Mouse (Mus musculus) lung, embryonic 14.5 days (tissue): ENCODE data around the gene Adk. TPM values are rescaled to one million over a fixed set of nuclear protein-coding genes. Genes with fewer than 3 reads are reported as not detected.

ENCODE experiments used
- ATAC-seq: fragments of 200-750 bp; cut with Nextera tagmentation; 2 replicates; pipeline ENCODE4 v1.8.0; 2017; ENCODE audit warnings: mild to moderate bottlenecking, moderate TSS enrichment, moderate library complexity; ENCODE audit not compliant: insufficient read depth
- DNase-seq: peaks from one replicate; pipeline ENCODE4 v3.0.0-alpha.2; 2015
- H3K27ac ChIP-seq: fragments of 300-500 bp; sonication (generic); 2 replicates; pipeline ENCODE4 v1.5.1; 2014; ENCODE audit warnings: low read depth, mild to moderate bottlenecking, moderate library complexity
- H3K27me3 ChIP-seq: fragments of 300-500 bp; sonication (generic); 2 replicates; pipeline ENCODE4 v1.6.1; 2014; ENCODE audit warnings: low read length, control low read depth; ENCODE audit not compliant: insufficient read depth
- H3K36me3 ChIP-seq: fragments of 300-500 bp; sonication (generic); 2 replicates; pipeline ENCODE4 v1.6.1; 2014; ENCODE audit warnings: control low read depth; ENCODE audit not compliant: insufficient read depth
- H3K4me1 ChIP-seq: fragments of 300-500 bp; sonication (generic); 2 replicates; pipeline ENCODE4 v1.6.1; 2014; ENCODE audit warnings: antibody characterized with exemption, control low read depth; ENCODE audit not compliant: insufficient read depth
- H3K4me2 ChIP-seq: fragments of 300-500 bp; sonication (generic); 2 replicates; pipeline ENCODE4 v1.6.1; 2014; ENCODE audit warnings: mild to moderate bottlenecking
- H3K4me3 ChIP-seq: fragments of 300-500 bp; sonication (generic); 2 replicates; pipeline ENCODE4 v1.5.1; 2014; ENCODE audit warnings: low read depth, low read length
- H3K9ac ChIP-seq: fragments of 300-500 bp; sonication (generic); 2 replicates; pipeline ENCODE4 v1.6.1; 2014
- H3K9me3 ChIP-seq: fragments of 300-500 bp; sonication (generic); 2 replicates; pipeline ENCODE4 v1.6.1; 2016; ENCODE audit warnings: low read depth, low read length, control low read depth
- CTCF ChIP-seq: IDR thresholded peaks from 2 replicates; pipeline ENCODE4 v1.5.1; 2016; ENCODE audit warnings: antibody characterized with exemption, low read depth
- WGBS: fragments of 180-500 bp; shearing (Covaris S2); extraction: QIAGEN DNeasy Blood & Tissue Kit; methylation state at CpG from one replicate; pipeline ENCODE4 v1.1.7; 2014; 5-methylcytosine and 5-hydroxymethylcytosine counted together
- polyA plus RNA-seq: library from polyadenylated mRNA; unstranded; fragments of >200 nt; fragmentation: Nextera tagmentation; extraction: Ambion mirVana; gene quantifications from 2 replicates; pipeline ENCODE4 v1.2.1, GENCODE M21; 2014

The Adk gene
- polyA plus RNA-seq, 1 experiment from 2014 or later, result 218 TPM

GRCm38 (mm10) chr14:21253321-21253992 is 201.1 kb downstream of the Adk start:
- no peak for ATAC-seq
- H3K9me3 ChIP-seq, result no peaks in the 10 kb centered on the region
- no peaks in the 10 kb centered on the region for H3K36me3 ChIP-seq
- H3K4me1 ChIP-seq, result peaks cover 6% of the 10 kb centered on the region
- no peaks in the 10 kb centered on the region for H3K27me3 ChIP-seq
- H3K4me3 ChIP-seq, result no peak overlapping the region
- WGBS, result 60% methylated on average over 5 of the region's 5 CpGs
- no peak overlapping the region for H3K27ac ChIP-seq
- TF ChIP-seq CTCF, result no peak
- peak; percentile 45 for DNase-seq
- H3K4me2 ChIP-seq, result no peak overlapping the region
- H3K9ac ChIP-seq, result no peak overlapping the region

- Histone ChIP-seq H3K4me1 (peaks cover 6% of the 10 kb centered on the region), H3K27ac (no peak overlapping the region), H3K27me3 (no peaks in the 10 kb centered on the region), H3K9ac (no peak overlapping the region), H3K4me3 (no peak overlapping the region), H3K36me3 (no peaks in the 10 kb centered on the region), H3K4me2 (no peak overlapping the region), H3K9me3 (no peaks in the 10 kb centered on the region)
- WGBS, result 69% methylated on average over 2 of the region's 2 CpGs
- ATAC-seq, result no peak
- peak; percentile 26 for DNase-seq
- TF ChIP-seq CTCF, result peak; percentile 41
Measured at GRCm38 (mm10) chr14:21253993-21254339, 201.6 kb downstream of the Adk start.

- no peak for DNase-seq
- no peak overlapping the region for H3K4me3 ChIP-seq
- H3K9me3 ChIP-seq, result no peaks in the 10 kb centered on the region
- no peak for ATAC-seq
- H3K4me2 ChIP-seq, result no peak overlapping the region
- TF ChIP-seq CTCF, result no peak
- H3K4me1 ChIP-seq, result no peaks in the 10 kb centered on the region
- no peak overlapping the region for H3K27ac ChIP-seq
- H3K36me3 ChIP-seq, result no peaks in the 10 kb centered on the region
- no peak overlapping the region for H3K9ac ChIP-seq
- 83% methylated on average over 8 of the region's 8 CpGs for WGBS
- no peaks in the 10 kb centered on the region for H3K27me3 ChIP-seq
Measured at GRCm38 (mm10) chr14:21268229-21268628, 215.9 kb downstream of the Adk start.

GRCm38 (mm10) chr14:21271472-21271871 is 219.1 kb downstream of the Adk start:
- H3K4me1 ChIP-seq, result peaks cover 3% of the 10 kb centered on the region; the same call in 1 of the 2 replicates
- ATAC-seq (no peak), DNase-seq (no peak)
- no peak overlapping the region for H3K4me2 ChIP-seq
- no peak overlapping the region for H3K9ac ChIP-seq
- no peaks in the 10 kb centered on the region for H3K36me3 ChIP-seq
- H3K4me3 ChIP-seq, result no peak overlapping the region
- no peak overlapping the region for H3K27ac ChIP-seq
- WGBS, result 72% methylated on average over 4 of the region's 4 CpGs
- no peaks in the 10 kb centered on the region for H3K27me3 ChIP-seq
- no peaks in the 10 kb centered on the region for H3K9me3 ChIP-seq
- TF ChIP-seq CTCF, result no peak

GRCm38 (mm10) chr14:21275786-21276185 is 223.4 kb downstream of the Adk start:
- Histone ChIP-seq H3K27ac (no peak overlapping the region), H3K4me3 (no peak overlapping the region), H3K4me2 (no peak overlapping the region), H3K9ac (no peak overlapping the region), H3K27me3 (no peaks in the 10 kb centered on the region), H3K9me3 (no peaks in the 10 kb centered on the region), H3K36me3 (no peaks in the 10 kb centered on the region), H3K4me1 (peaks cover 3% of the 10 kb centered on the region; the same call in 1 of the 2 replicates)
- no peak for TF ChIP-seq CTCF
- WGBS, result 64% methylated on average over 1 of the region's 1 CpGs
- ATAC-seq, result no peak
- DNase-seq, result no peak

- Histone ChIP-seq H3K27me3 (no peaks in the 10 kb centered on the region), H3K9ac (no peak overlapping the region), H3K4me2 (no peak overlapping the region), H3K4me3 (no peak overlapping the region), H3K27ac (no peak overlapping the region), H3K4me1 (peaks cover 3% of the 10 kb centered on the region; the same call in 1 of the 2 replicates), H3K36me3 (no peaks in the 10 kb centered on the region), H3K9me3 (no peaks in the 10 kb centered on the region)
- DNase-seq (no peak), ATAC-seq (no peak)
- TF ChIP-seq CTCF, result no peak
- 81% methylated on average over 2 of the region's 2 CpGs for WGBS
Measured at GRCm38 (mm10) chr14:21278290-21278689, 225.9 kb downstream of the Adk start.

- H3K9ac ChIP-seq, result no peak overlapping the region
- 45% methylated on average over 6 of the region's 6 CpGs for WGBS
- H3K36me3 ChIP-seq, result no peaks in the 10 kb centered on the region
- no peak overlapping the region for H3K4me2 ChIP-seq
- H3K9me3 ChIP-seq, result no peaks in the 10 kb centered on the region
- H3K27me3 ChIP-seq, result no peaks in the 10 kb centered on the region
- ATAC-seq, result no peak
- TF ChIP-seq CTCF, result no peak
- H3K4me3 ChIP-seq, result no peak overlapping the region
- H3K27ac ChIP-seq, result no peak overlapping the region
- peak; percentile 27 for DNase-seq
- H3K4me1 ChIP-seq, result no peaks in the 10 kb centered on the region; the same call in 1 of the 2 replicates
Measured at GRCm38 (mm10) chr14:21278907-21279535, 226.6 kb downstream of the Adk start.
